Mouse (Mus musculus) mouse embryonic stem cell (cell line): ENCODE measurements around the gene Olfr1009.

Experiments
- in situ Hi-C, 2 experiments: fragments of 300-500 bp; cut with MboI; formaldehyde crosslinking; loops; 1 replicate in 1 of 2; 3 replicates in 1 of 2; pipeline ENCODE4 v1.14.3; 2019 to 2020; ENCODE audit warnings: low sequenced_read_pairs in 2 of 2, low pct_unique_long_range_greater_than_20kb in 1 of 2, mixed read lengths in 1 of 2; ENCODE audit not compliant: unreplicated experiment in 1 of 2

The Olfr1009 gene

DNA sequence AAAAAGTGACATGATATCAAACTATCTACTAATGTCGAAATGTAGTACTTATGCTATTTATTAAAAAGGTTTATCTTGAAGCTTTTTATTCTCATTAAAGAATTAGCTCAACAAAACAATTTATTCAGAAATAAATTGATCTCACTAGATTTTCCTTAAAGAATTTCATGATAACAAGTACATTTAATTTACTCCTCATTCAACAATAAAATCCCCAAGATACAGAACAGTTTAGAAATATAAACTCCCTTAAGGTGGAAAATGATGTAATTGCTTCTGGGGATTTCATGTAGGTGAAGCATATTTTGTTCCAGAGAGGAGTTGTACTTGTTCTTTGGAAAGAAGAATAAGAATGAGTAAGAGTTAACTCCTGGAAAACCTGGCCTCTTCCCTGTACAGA, at the start of gene Olfr1009:
TSS of gene Olfr1009 (plus strand) at position 301 of the 400 bp plus-strand sequence.
- in situ Hi-C loops: loop anchor here in 1 of 2 experiments (25.0 kb wide), 1 partner anchor 747 kb away; the partner anchor contains the start of genes Olfr1065 and Olfr1066

DNA sequence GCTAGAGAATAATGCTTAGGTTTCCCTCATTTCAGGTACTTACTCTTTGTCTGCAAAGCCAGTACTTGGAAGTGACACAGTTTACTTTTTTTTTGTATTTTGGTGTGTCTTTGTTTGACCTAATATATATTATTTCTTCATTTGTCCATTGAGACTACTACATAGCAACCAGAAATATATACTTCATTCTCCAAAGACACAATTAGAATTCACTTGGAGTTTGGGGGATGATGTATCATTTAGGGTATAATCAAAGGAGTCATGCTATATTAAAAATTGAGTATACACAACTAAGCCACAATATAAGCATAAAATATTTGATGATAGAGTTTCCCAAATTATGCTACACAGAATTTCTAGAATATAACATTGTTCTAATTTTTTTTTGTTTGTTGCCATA, 36.6 kb upstream of the Olfr1009 start, which contains the start of gene Olfr1006:
TSS of gene Olfr1006 (minus strand) at position 101 of the 400 bp plus-strand sequence.
- in situ Hi-C loops: no loop called here

DNA sequence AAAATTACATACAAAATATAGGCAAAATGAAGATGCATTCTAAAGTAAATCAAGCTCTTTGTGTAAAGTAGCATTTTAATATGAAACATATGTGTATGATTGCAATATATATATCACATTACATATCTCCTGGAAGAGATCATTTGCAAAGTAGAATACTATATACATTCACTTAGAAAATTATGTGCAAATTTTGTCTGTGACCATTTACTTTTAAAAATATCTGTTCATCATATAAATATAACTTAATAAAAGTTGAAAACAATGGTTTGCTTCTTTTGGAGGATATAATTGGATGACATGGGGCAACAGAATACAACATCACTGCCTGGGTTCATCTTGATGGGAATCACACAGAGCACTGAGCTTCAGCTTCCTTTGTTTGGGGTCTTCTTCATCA, 26.1 kb upstream of the Olfr1009 start, which contains the start of gene Olfr1008:
TSS of gene Olfr1008 (plus strand) at position 301 of the 400 bp plus-strand sequence.
- in situ Hi-C loops: no loop called here

DNA sequence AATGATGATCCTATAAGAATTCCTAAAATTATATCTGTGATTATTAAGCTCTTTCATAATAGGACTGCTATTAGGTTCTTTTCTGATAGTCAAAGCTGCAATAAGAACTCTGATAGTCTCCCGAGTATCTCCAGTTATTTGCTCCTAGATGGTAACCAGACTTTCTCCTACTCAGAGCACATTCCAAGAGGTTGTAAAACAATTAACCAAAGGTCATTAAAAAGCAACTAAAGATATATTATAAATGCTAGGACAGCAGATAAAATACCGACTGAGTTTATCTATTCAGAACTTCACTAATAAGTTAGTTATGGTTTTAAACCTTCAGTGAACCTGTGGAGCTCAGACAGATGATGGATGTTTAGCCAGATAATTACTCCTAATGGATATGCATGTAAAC, 4.5 kb upstream of the Olfr1009 start:
- in situ Hi-C loops: loop anchor here in 1 of 2 experiments (25.0 kb wide), 1 partner anchor 752 kb away; the partner anchor contains the start of genes Olfr1065 and Olfr1066

DNA sequence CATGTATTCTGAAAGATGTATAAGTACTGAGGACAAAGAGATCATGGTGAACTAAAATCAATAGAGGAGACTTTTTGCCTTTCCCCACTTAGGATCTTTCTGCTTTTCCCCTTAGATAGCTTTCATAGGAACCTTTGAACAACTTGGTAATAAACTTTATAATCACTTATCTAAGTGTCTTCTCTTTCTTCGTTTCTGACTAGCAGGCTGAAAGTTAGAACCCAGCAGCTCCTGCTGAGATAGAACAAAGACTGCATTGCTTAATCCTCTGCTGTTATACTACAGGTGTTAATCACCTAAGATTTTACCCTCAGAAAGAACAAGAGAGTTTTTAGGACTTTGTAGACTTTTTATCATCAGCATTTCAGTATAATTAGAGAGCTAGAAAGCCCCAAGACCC, 4.1 kb upstream of the Olfr1009 start:
- in situ Hi-C loops: loop anchor here in 1 of 2 experiments (25.0 kb wide), 1 partner anchor 751 kb away; the partner anchor contains the start of genes Olfr1065 and Olfr1066

DNA sequence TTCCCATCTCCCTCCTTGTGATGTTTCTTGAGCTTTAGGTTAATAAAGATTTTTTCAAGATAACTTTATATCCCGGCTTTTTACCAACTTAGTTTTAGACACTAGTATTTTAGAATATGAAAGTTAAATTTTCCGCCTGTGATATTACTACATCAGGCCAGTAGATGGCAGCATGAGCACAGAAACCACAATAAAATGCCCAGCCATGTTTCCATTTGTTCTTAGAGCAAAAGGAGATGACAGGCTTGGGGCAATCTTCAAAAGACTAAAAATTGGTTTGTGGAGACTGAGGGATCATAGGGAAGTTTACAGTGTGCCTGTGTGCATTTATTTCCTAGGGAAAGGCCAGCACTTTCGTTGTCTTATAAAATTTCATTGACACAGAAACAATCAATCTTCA, 10.6 kb downstream of the Olfr1009 start:
- in situ Hi-C loops: no loop called here

DNA sequence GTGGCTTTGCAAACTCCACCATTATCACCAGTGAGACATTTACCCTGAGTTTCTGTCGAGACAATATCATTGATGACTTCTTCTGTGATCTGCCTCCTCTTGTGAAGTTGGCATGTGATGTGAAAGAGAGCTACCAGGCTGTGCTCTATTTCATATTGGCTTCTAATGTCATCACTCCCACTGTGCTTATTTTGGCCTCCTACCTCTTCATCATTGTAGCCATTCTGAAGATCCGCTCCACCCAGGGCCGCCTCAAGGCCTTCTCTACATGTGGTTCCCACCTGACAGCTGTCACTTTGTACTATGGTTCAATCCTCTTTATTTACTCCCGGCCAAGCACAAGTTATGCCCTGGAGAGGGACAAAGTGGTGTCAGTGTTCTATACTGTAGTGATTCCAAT, 38.6 kb downstream of the Olfr1009 start:
- in situ Hi-C loops: loop anchor here in 1 of 2 experiments (25.0 kb wide), 1 partner anchor 733 kb away; the partner anchor contains the start of gene Olfr228

DNA sequence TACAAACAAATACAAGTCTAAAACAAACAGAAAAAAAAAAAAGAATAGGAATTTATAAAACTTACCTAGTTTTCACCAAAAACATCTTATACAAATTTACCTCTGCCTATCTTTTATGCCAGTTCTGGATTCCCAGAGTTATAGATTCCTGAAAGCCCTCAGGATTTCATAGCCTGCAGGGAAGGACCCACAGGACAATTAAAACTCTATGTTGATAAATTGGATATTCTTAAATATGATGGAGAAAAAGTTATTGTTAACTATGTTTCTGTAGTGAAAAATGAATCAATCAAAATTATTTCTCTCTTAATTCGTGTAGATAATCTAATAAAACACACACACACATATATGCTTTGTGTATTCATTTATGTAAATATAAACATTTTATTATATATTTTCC, 47.4 kb downstream of the Olfr1009 start, which contains the start of gene Olfr1012:
TSS of gene Olfr1012 (minus strand) at position 101 of the 400 bp plus-strand sequence.
- in situ Hi-C loops: loop anchor here in 1 of 2 experiments (25.0 kb wide), 1 partner anchor 725 kb away; the partner anchor contains the start of gene Olfr228

DNA sequence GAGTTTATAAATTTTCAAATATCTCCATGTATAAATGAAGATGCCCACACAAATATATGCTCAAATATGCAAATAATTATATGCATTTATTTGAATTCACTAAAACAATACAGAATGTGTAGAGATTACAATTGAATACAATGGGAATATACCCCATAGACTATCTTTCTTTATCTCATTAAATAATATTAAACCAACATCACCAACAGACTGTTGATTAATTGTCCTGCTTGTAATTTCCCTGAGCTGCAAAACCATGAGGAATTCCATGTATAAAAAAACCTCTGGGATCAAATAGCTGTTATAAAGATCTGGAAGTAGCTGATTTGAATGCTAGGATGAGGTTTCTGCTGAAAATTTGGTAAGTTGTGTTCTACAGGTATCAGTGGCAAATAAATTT, 51.6 kb downstream of the Olfr1009 start, which contains the start of gene Olfr1013:
TSS of gene Olfr1013 (plus strand) at position 301 of the 400 bp plus-strand sequence.
- in situ Hi-C loops: loop anchor here in 1 of 2 experiments (25.0 kb wide), 1 partner anchor 721 kb away; the partner anchor contains the start of gene Olfr228

DNA sequence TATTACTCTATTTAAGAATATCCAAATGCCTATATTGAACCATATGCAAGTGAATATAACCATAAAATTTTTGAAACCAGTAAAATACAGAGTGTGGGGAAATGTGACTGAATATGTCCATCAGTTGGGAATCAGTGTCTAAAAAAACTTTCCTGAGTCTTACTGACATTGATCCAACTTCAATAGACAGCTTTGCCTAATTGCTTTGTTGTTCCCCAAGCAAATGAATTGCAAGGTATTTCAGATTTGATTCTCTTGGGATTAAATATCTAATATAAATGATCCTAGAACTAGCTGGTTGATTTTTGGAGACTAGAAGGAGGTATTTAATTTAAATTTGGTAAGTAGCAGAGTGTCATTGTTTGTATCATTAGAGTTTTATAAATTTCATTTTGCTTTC, 57.2 kb downstream of the Olfr1009 start, which contains the start of gene Olfr1014:
TSS of gene Olfr1014 (plus strand) at position 301 of the 400 bp plus-strand sequence.
- in situ Hi-C loops: loop anchor here in 1 of 2 experiments (25.0 kb wide), 1 partner anchor 715 kb away; the partner anchor contains the start of gene Olfr228
